Mouse (Mus musculus) v-Abl transformed pro-B cells (cell line): Measurements from ENCODE around the gene Gm39115.

Source experiments
- in situ Hi-C, 2 experiments: fragments of 400-800 bp; cut with MboI; formaldehyde crosslinking; loops; one replicate each; pipeline ENCODE4 v1.15.1; 2025; ENCODE audit not compliant: unreplicated experiment in 2 of 2

The Gm39115 gene

DNA sequence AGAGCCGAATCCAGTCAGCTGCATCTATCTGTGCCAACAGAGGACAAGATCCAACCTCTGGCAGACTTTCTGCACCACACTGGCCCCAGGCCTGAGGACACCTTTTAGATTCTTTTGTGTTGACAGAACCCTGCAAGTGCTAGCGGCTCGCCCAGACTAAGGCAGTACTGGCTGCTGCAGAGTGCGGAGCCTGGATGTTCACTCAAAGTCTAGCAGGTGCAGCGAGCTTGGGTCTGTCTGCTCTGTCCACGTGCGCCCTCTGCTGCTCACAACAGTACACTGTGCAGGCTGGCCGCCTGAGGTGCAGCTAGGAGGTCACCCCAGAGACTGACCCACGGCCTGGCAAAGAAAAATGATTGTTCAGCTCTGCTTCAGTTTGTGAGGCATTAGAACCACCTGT, 38.1 kb downstream of the Gm39115 start:
- in situ Hi-C loops = no loop called here

DNA sequence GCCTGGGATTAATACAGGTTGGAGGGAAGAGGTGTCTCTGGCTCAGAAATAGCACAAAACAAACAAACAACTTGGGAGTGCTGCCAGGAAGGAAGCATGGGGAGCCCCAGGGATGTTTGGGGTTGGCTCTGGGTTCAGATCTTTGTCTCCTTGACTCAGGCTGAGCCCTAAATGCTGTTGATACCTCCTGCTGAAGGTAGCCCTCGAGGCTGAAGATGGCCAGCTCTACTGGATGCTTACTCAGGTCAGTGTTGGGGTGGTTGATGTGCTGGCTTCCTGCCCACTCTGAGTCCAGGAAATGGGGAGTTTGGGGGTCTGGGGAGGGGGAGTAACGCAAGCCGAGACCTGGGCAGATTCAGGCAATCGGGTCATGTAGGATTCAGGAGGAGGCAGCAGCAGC, 39.1 kb downstream of the Gm39115 start:
- in situ Hi-C loops = no loop called here

DNA sequence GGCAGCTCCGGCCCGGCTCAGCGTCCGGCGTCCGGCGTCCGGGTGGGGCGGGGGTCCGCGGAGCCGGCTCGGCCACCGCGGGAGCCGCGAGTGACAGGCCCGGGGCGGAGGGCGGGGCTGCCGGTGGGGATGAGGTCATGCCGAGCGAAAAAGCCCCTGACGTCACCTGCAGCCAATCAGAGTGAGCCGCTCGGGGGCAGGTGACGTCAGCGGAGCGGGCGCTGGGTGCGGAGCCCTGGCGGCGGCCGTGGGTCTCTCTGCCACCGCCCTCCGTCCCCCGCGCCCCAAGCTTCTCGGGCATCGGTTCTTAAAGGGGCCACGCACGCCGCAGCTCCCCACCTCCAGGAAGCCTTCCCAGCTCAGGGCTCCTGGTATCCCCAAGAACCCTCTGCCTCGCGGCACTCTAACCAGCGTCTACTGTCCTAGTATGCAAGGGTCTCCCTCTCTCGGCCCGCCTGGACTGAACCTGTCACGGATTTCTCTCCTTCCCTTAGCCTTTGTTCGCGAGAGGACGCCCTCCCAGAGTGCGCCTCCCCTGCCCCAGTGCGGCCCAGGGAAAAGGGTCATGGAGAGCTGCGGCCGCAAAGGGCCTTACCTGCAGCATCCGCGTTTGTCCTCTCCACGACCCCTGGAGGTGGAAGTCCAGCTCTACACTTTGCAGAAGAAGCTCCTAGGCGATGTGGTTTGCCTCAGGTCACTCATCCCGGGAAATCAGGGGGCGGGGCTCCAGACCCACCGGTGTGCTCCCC, 40.5 kb downstream of the Gm39115 start, which contains the start of gene Dusp8:
TSS of gene Dusp8 (minus strand) at position 661 of the 749 bp plus-strand sequence.
- in situ Hi-C loops = no loop called here

DNA sequence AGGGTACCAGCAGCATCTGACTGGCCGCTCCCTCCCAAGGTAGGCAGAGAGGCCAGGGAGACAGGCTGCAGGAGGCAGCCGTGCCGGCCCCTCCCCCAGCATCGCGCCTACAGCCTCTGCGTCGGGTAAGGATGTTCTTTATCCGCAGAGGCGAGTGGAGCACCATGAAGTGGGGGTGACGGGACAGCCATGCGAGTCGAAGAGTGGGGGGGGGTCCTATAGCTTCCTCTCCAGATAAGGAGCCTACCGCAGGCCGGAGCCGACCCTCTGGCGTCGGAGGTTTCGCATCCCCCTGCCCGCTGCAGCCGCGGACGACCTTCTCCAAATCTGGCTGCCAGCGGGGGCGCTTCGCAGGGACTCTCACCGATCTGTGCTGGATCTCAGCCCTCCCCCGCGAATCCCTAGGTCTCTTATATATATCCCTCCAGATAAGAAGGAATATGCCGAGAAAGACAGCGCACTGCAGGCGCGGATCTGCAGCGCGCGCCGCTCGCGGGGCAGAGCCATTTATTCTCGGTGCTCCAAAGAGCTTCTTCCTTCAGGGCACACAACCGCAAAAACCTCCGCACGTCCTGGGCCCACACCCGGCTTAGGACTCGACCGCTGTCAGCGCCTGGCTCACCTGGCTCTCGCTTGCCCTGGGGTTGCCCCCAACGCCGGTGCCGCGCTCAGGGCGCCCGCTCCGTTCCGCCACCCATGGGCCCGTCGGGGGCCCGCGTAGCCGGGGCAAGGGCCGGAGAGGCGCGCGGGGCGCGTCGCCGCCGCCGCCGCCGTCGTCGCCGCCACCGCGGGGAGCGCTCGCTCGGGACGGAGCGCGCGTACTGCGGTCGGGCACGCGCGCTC, 41.3 kb downstream of the Gm39115 start:
- in situ Hi-C loops = no loop called here

DNA sequence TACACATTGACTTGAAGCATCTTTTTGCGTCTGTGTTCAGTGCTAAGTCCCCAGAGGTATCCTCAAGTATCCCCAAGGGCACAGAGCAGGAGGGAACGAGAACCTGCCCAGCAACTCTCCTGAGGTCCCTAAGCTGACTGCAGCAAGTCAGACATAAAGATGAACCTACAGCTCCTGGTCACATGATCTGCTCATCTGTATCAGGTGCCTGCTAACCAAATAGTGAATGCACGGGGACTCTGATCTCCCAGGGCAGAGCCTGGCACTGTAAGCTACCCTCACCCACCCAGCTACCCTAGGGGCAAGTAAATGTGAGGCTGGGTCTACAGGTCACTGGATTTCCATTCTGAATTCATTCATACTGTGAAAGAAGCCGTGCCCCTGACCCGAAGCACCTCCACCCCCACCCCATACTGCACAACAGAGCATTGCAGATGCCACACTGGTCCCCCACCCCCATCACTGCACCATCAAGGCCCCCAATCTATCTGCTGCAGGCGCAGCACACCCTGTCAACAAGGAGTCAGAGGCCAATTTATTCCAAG, 42.1 kb downstream of the Gm39115 start:
- in situ Hi-C loops = no loop called here

DNA sequence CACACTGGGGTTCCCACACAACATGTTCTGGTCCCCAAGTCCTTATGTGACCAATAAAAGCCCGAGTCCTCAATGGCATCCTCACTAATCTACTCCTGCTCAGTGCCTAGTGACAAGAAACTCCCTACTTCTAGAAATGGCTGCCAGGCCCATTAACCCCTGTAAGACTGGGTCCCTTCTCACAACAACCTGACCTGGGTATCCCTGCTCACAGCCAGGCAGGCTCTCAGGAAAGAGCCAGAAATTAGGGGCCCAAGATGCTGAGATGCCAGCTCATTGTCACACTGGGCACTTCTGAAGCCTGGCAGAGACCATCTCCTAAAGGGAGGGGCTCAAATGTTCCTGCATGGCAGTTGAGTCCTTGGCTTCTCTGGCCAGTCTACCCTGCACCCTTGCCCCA, 42.8 kb downstream of the Gm39115 start:
- in situ Hi-C loops = no loop called here

DNA sequence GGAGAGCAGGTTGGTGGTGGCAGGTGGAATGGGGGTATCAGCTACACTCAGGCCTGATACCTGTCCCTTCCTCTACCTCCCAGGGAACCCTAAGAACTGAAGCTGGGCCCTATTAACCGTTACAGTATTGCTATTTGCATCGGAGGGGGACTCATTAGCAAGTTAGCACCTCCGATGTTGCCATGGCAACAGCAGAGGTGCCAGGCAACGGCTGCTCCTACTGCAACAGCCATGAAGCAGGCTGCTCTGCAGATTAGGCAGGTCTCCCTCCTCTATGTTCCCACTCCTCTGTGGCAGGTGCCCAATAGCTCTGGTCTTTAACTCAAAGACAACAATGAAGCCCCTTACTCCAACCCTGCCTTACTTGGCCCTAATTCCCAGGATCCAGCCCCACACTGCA, 44.0 kb downstream of the Gm39115 start:
- in situ Hi-C loops = no loop called here

DNA sequence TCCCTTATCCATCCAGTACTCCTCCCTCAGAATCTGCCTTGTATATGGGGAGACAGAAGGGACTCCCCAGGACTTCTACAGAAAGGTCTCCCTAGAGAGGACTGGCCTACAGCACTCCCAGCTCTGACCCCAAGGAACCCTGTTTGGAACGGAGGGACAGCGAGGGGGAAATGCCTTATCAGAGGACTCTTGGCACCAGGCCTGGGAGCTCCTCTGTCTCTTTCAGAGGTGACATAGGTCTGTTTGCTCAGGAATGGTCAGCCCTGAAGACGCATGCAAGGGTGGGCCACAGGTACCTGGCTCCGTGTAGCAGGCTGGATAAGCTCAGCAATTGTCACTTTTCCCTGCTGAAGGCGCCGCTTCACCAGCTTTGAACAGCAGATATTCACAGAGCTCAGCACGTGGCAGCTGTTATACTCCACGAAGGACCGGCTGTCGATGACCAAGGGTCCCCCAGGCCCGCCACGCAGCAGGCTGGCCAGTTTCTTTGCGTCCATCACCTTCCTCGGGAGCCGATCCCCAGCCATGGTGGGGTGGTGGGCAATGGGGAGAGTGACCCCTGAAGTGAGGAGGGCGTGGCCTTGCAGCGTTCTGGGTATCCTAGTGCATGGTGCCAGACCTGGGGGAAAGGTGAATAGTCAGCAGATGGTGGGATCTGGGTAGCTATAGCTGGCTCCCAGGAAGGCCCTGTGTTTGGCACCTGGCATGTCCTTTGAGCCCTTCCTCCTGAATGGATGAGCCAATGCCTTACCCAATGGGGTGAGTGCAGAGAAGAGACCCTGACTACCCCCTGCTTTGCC, 46.0 kb downstream of the Gm39115 start:
- in situ Hi-C loops = no loop called here

DNA sequence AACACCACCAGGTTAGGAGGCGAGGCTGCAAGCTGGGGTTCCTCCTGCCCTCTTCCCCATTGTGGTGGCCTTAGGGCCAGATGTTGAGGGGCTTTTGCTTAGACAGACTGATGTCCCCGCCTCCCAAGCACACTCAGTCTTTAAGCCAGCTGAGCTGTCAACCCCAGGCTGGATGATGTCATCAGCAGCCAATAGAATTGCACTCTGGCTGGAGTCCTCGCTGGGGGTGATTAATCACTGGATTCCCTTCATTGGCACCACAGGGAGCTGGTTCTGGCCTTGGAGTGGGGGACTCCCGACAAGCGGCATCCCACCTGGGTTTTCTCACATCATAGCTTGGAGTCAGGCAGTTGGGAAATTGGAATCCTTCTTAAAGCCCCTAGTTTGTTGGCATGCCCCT, 46.9 kb downstream of the Gm39115 start:
- in situ Hi-C loops = no loop called here

DNA sequence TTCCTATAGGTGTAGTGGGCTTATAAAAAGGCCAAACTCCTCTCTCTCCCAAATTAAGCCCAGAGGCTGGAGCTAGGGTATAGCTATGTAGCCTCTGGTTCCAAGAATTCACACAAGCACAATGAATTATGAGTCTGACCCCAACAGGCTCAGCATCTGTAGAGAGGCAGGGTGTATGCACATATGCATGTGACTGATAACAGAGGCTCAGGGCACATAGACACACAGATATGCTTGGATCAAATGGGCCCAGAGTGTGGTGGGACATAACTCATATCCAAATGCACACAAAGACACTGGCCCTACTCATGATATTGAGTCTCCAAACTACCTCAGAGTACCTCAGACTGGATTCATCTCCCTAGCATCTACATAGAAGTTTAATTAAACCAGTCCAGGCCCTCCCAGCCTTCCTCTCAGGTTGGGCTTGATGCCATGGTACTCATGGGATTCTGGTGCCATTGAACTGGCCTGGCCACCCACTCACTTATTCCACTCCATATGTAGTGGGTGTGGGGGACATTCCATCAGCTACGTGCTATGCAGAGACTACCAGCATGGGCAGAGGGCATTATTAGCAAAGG, 48.7 kb downstream of the Gm39115 start:
- in situ Hi-C loops = no loop called here

DNA sequence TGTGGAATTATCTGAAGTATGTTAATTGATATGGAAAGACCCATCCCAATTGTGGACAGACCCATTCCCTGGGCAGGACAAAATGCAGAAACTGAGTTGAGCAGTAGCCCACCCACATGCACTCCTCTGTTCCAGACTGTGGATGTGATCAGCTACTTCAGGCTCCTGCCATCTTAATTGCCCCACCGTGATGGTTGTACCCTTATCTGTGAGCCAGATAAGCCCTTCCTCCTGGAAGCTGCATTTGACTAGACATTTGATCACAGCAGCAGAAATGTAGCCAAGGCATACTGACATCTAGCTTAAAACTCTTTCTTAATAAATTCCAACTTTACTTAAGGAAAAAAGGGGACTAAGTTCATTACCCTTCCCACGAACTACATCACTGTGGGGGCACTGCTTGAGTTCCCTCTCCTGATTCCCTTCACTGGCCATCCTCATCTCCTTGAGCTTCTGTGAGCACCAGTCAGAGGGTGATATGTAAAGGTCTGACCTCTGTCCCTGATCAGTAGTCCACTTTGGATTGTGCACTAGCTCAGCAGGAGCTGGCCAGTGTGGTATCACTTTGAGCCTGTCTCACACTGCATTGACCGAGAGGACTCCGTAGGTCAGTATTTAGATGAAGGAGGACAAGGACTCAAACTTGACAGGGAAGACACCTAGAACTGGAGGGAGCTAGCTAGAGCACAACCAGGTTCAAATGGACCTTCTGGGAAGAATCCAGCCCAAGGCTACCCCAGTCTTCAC, 49.5 kb downstream of the Gm39115 start:
- in situ Hi-C loops = no loop called here
